Mouse (Mus musculus): ENCODE results near the gene Rundc3a.

Gene Rundc3a

GRCm38 (mm10) chr11:102433866-102434265, 40.7 kb downstream of the Rundc3a start:
- DNase-seq (ENCODE audit: low spot score): no peak

GRCm38 (mm10) chr11:102434406-102434805, 41.2 kb downstream of the Rundc3a start:
- peak; percentile 78 for DNase-seq (ENCODE audit: low spot score)

GRCm38 (mm10) chr11:102434816-102435705, 41.9 kb downstream of the Rundc3a start:
- DNase-seq (ENCODE audit: low spot score): no peak

GRCm38 (mm10) chr11:102435754-102436470, 42.7 kb downstream of the Rundc3a start:
- no peak for DNase-seq (ENCODE audit: low spot score)

- DNase-seq (ENCODE audit: low spot score): no peak
Observed at GRCm38 (mm10) chr11:102436471-102436790, 43.2 kb downstream of the Rundc3a start.

GRCm38 (mm10) chr11:102437120-102438061, 44.2 kb downstream of the Rundc3a start:
- peak; percentile 67 for DNase-seq (ENCODE audit: low spot score)

GRCm38 (mm10) chr11:102438212-102439092, 45.2 kb downstream of the Rundc3a start:
- DNase-seq (ENCODE audit: low spot score): peak; percentile 78

- DNase-seq (ENCODE audit: low spot score): no peak
Observed at GRCm38 (mm10) chr11:102439093-102440082, 46.2 kb downstream of the Rundc3a start.

GRCm38 (mm10) chr11:102440255-102440654, 47.1 kb downstream of the Rundc3a start:
- no peak for DNase-seq (ENCODE audit: low spot score)

- DNase-seq (ENCODE audit: low spot score): no peak
Observed at GRCm38 (mm10) chr11:102441434-102441833, 48.2 kb downstream of the Rundc3a start.

GRCm38 (mm10) chr11:102442089-102442488, 48.9 kb downstream of the Rundc3a start:
- no peak for DNase-seq (ENCODE audit: low spot score)

GRCm38 (mm10) chr11:102443740-102444139, 50.5 kb downstream of the Rundc3a start:
- DNase-seq (ENCODE audit: low spot score): no peak

- no peak for DNase-seq (ENCODE audit: low spot score)
Observed at GRCm38 (mm10) chr11:102444321-102444720, 51.1 kb downstream of the Rundc3a start.

GRCm38 (mm10) chr11:102444781-102445180, 51.6 kb downstream of the Rundc3a start:
- no peak for DNase-seq (ENCODE audit: low spot score)

GRCm38 (mm10) chr11:102445264-102445890, 52.2 kb downstream of the Rundc3a start:
- DNase-seq (ENCODE audit: low spot score): no peak

- peak; percentile 59 for DNase-seq (ENCODE audit: low spot score)
Observed at GRCm38 (mm10) chr11:102445891-102446361, 52.7 kb downstream of the Rundc3a start.

- DNase-seq (ENCODE audit: low spot score): peak; percentile 46
Observed at GRCm38 (mm10) chr11:102446581-102447461, 53.6 kb downstream of the Rundc3a start.

- DNase-seq (ENCODE audit: low spot score): peak; percentile 83
Observed at GRCm38 (mm10) chr11:102447497-102447896, 54.3 kb downstream of the Rundc3a start, which contains the start of gene Fam171a2. Fam171a2 (minus strand) TSS chr11:102447682.

Data from ovary, postnatal 36 days (tissue).